Mouse (Mus musculus): Measurements from ENCODE around the gene BC048562. TPM values are rescaled to one million over a fixed set of nuclear protein-coding genes. Genes with fewer than 3 reads are reported as not detected.

Gene BC048562
- polyA plus RNA-seq, 1 experiment from 2014 or later = not detected

DNA sequence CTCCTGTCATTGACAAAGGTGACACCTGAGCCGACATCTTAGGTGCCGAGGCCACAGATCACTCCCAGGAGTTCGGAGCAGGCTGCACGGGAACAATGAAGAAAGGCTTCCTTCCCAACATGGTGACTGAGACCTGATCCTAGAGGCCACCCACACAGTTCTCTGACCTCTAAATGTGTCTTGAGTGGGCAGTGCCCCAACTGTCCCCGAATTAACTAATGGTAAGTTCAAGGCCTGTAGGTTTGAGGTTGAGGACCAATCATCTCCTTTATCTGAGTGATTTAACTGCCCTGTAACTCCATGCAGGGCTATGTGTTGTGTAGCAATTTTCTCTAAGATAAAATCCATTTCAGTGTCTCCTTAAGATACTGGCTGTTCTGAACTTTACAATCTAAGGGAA, 33.1 kb downstream of the BC048562 start:
- no peaks in the 10 kb centered on the region for H3K4me1 ChIP-seq
- no peak for DNase-seq (ENCODE audit: low spot score)
- no peaks in the 10 kb centered on the region for H3K27me3 ChIP-seq (ENCODE audit: low read depth, poor library complexity, severe bottlenecking)
- H3K36me3 ChIP-seq = peaks cover 35% of the 10 kb centered on the region
- WGBS = 87% methylated on average over 5 of the region's 5 CpGs
- no peak overlapping the region for H3K27ac ChIP-seq (replicated peaks)
- no peaks in the 10 kb centered on the region; the same call in 1 of the 2 replicates for H3K9me3 ChIP-seq (replicated peaks)
- no peak overlapping the region for H3K4me3 ChIP-seq

GRCm38 (mm10) chr9:108469845-108470244, 33.6 kb downstream of the BC048562 start:
- H3K27me3 ChIP-seq (ENCODE audit: low read depth, poor library complexity, severe bottlenecking) = no peaks in the 10 kb centered on the region
- no peaks in the 10 kb centered on the region for H3K4me1 ChIP-seq
- H3K27ac ChIP-seq (replicated peaks) = no peak overlapping the region
- H3K36me3 ChIP-seq = peaks cover 31% of the 10 kb centered on the region
- DNase-seq (ENCODE audit: low spot score) = no peak
- 85% methylated on average over 4 of the region's 4 CpGs for WGBS
- H3K4me3 ChIP-seq = no peak overlapping the region
- H3K9me3 ChIP-seq (replicated peaks) = no peaks in the 10 kb centered on the region; the same call in 1 of the 2 replicates

- no peak for DNase-seq (ENCODE audit: low spot score)
- Histone ChIP-seq H3K9me3 (replicated peaks) (no peaks in the 10 kb centered on the region), H3K36me3 (no peaks in the 10 kb centered on the region), H3K27me3 (ENCODE audit: low read depth, poor library complexity, severe bottlenecking) (no peaks in the 10 kb centered on the region), H3K4me1 (peaks cover 17% of the 10 kb centered on the region), H3K27ac (replicated peaks) (no peak overlapping the region), H3K4me3 (no peak overlapping the region)
- 67% methylated on average over 1 of the region's 1 CpGs for WGBS
Observed at GRCm38 (mm10) chr9:108474528-108474927, 38.2 kb downstream of the BC048562 start.

- Histone ChIP-seq H3K27me3 (ENCODE audit: low read depth, poor library complexity, severe bottlenecking) (no peaks in the 10 kb centered on the region), H3K4me3 (peak overlapping the region; percentile 63), H3K4me1 (peaks cover 36% of the 10 kb centered on the region), H3K36me3 (peaks cover 21% of the 10 kb centered on the region), H3K9me3 (replicated peaks) (no peaks in the 10 kb centered on the region), H3K27ac (replicated peaks) (peak overlapping the region; percentile 91)
- under 1% methylated on average over 20 of the region's 20 CpGs for WGBS
- peak; percentile 89 for DNase-seq (ENCODE audit: low spot score)
Observed at GRCm38 (mm10) chr9:108478638-108479156, 42.4 kb downstream of the BC048562 start.

- Histone ChIP-seq H3K4me1 (peaks cover 36% of the 10 kb centered on the region), H3K9me3 (replicated peaks) (no peaks in the 10 kb centered on the region), H3K27ac (replicated peaks) (peak overlapping the region; percentile 91), H3K4me3 (peak overlapping the region; percentile 63), H3K36me3 (peaks cover 27% of the 10 kb centered on the region), H3K27me3 (ENCODE audit: low read depth, poor library complexity, severe bottlenecking) (no peaks in the 10 kb centered on the region)
- WGBS = 31% methylated on average over 11 of the region's 11 CpGs
- peak; percentile 56 for DNase-seq (ENCODE audit: low spot score)
Observed at GRCm38 (mm10) chr9:108479241-108479640, 43.0 kb downstream of the BC048562 start.

DNA sequence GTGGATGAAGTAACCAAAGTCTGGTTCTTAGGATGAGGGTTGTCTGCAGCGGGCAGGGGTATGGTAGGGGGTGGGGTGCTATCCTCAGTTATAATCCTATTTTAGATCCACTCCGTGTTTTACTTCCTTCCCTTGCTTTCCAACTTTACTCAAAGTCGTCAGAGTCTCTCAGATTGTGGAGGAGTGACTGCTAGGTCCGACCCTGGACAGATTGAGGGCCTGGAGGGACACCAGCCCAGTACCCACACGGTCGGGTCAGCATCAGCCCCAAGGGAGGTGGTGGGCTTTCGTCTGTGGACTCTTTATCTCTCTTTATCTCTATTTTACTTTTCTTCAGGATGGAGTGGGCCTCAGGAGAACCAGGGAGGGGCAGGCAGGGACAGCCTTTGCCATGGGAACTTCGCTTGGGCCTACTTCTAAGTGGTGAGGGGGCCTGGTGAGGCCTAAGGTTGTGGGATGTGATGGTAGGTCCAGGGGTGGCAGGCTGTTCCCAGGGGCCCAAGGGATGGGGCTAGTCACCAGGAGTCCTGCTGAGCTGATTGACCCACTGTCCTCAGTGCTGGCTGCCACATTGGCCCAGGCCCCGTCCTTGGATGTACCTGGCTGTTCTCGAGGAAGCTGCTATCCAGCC, 43.6 kb downstream of the BC048562 start, which contains the start of gene Lamb2:
Lamb2 (plus strand) TSS at position 16 of the 631 bp plus-strand sequence.
- no peaks in the 10 kb centered on the region for H3K27me3 ChIP-seq (ENCODE audit: low read depth, poor library complexity, severe bottlenecking)
- peaks cover 33% of the 10 kb centered on the region for H3K36me3 ChIP-seq
- H3K4me3 ChIP-seq = peak within 1 kb of the TSS; percentile 63
- peaks cover 36% of the 10 kb centered on the region for H3K4me1 ChIP-seq
- H3K27ac ChIP-seq (replicated peaks) = peak within 1 kb of the TSS; percentile 91
- DNase-seq (ENCODE audit: low spot score) = peak; percentile 58
- no peaks in the 10 kb centered on the region for H3K9me3 ChIP-seq (replicated peaks)
- WGBS = 7% methylated on average over 10 of the region's 10 CpGs

- Histone ChIP-seq H3K4me3 (peak overlapping the region; percentile 63), H3K4me1 (peaks cover 36% of the 10 kb centered on the region), H3K9me3 (replicated peaks) (no peaks in the 10 kb centered on the region), H3K27me3 (ENCODE audit: low read depth, poor library complexity, severe bottlenecking) (no peaks in the 10 kb centered on the region), H3K27ac (replicated peaks) (peak overlapping the region; percentile 35; the same call in 1 of the 2 replicates), H3K36me3 (peaks cover 44% of the 10 kb centered on the region)
- no peak for DNase-seq (ENCODE audit: low spot score)
- WGBS = 93% methylated on average over 28 of the region's 28 CpGs
Observed at GRCm38 (mm10) chr9:108480813-108481519, 44.7 kb downstream of the BC048562 start.

GRCm38 (mm10) chr9:108481520-108482210, 45.4 kb downstream of the BC048562 start:
- no peak for DNase-seq (ENCODE audit: low spot score)
- Histone ChIP-seq H3K36me3 (peaks cover 51% of the 10 kb centered on the region), H3K27me3 (ENCODE audit: low read depth, poor library complexity, severe bottlenecking) (no peaks in the 10 kb centered on the region), H3K27ac (replicated peaks) (no peak overlapping the region), H3K9me3 (replicated peaks) (no peaks in the 10 kb centered on the region), H3K4me3 (no peak overlapping the region), H3K4me1 (peaks cover 36% of the 10 kb centered on the region)
- WGBS = 90% methylated on average over 19 of the region's 19 CpGs

DNA sequence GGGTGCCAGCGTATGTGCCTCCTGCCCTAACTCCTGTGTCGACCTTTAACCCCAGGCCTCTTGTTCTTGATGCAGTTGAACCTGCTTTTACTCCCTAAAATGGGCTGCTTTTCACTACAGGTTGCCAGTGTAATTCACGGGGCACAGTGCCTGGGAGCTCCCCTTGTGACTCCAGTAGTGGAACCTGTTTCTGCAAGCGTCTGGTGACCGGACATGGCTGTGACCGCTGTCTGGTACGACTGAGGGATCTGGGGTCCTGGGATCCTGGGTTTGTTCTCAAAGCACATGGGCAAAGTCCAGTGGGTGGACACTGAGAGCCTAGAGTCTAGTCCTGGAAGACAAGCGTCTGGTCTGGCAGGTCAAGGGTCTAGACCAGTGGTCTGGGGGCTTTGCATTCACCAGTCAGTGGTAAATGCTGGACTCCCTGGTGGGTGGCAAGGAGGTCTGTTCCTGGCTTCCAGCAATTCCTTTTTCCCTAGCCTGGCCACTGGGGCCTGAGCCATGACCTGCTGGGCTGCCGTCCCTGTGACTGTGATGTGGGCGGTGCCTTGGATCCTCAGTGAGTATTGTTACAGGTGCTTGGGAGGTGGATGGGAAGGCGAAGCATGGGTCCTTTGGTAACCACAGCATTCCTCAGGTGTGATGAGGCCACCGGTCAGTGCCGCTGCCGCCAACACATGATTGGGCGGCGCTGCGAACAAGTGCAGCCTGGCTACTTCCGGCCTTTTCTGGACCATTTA, 46.9 kb downstream of the BC048562 start:
- Histone ChIP-seq H3K4me3 (no peak overlapping the region), H3K9me3 (replicated peaks) (no peaks in the 10 kb centered on the region), H3K27me3 (ENCODE audit: low read depth, poor library complexity, severe bottlenecking) (no peaks in the 10 kb centered on the region), H3K4me1 (peaks cover 32% of the 10 kb centered on the region), H3K36me3 (peaks cover 66% of the 10 kb centered on the region), H3K27ac (replicated peaks) (no peak overlapping the region)
- WGBS = 93% methylated on average over 18 of the region's 18 CpGs
- DNase-seq (ENCODE audit: low spot score) = no peak

DNA sequence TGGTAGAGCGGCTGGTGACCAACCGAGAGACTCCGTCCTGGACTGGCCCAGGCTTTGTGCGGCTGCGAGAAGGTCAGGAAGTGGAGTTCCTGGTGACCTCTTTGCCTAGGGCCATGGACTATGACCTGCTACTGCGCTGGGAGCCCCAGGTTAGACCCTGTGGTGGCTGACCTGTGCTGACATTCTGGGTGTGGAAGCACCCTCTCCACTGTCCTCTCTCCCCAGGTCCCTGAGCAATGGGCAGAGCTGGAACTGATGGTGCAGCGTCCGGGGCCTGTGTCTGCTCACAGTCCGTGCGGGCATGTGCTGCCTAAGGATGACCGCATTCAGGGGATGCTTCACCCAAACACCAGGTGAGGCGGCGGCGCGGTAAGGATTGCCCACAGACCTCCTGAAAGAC, 47.7 kb downstream of the BC048562 start:
- Histone ChIP-seq H3K27me3 (ENCODE audit: low read depth, poor library complexity, severe bottlenecking) (no peaks in the 10 kb centered on the region), H3K4me3 (no peak overlapping the region), H3K27ac (replicated peaks) (no peak overlapping the region), H3K4me1 (peaks cover 24% of the 10 kb centered on the region), H3K9me3 (replicated peaks) (no peaks in the 10 kb centered on the region), H3K36me3 (peaks cover 74% of the 10 kb centered on the region)
- no peak for DNase-seq (ENCODE audit: low spot score)
- 94% methylated on average over 15 of the region's 15 CpGs for WGBS

DNA sequence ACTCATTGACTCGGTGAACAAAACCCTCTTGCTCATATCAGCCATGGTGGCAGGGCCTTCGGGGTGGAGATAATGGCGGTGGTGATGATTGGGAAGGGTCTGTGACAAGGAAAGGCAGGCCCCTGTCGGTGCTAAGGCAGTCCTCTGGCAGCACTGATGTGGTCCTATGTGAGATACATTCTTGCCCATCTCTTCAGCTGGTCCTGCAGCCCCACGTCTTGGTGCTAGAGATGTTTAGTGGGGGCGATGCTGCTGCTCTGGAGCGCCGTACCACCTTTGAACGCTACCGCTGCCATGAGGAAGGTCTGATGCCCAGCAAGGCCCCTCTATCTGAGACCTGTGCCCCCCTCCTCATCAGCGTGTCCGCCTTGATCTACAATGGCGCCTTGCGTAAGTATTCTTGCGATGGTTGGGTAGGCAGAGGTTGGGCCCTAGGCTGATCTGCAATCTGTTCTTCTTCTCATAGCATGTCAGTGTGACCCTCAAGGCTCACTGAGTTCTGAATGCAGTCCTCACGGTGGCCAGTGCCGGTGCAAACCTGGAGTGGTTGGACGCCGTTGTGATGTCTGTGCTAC, 49.1 kb downstream of the BC048562 start:
- H3K36me3 ChIP-seq = peaks cover 82% of the 10 kb centered on the region
- H3K27me3 ChIP-seq (ENCODE audit: low read depth, poor library complexity, severe bottlenecking) = no peaks in the 10 kb centered on the region
- no peak overlapping the region for H3K27ac ChIP-seq (replicated peaks)
- peaks cover 21% of the 10 kb centered on the region for H3K4me1 ChIP-seq
- DNase-seq (ENCODE audit: low spot score) = no peak
- H3K4me3 ChIP-seq = no peak overlapping the region
- no peaks in the 10 kb centered on the region for H3K9me3 ChIP-seq (replicated peaks)
- WGBS = 93% methylated on average over 19 of the region's 19 CpGs

Data from midbrain, embryonic 10.5 days (tissue).